Mouse (Mus musculus) embryo, embryonic 11.5 days (tissue): ENCODE results near the gene Lrp4.

ENCODE experiments used
- DNase-seq: peaks from one replicate; pipeline ENCODE4 v3.0.0-alpha.2; 2012; ENCODE audit warnings: low read depth, low spot score

Lrp4 gene

GRCm38 (mm10) chr2:91457259-91457655, at the start of gene Lrp4:
Gene Lrp4 (plus strand): TSS chr2:91457511.
- DNase-seq, result no peak

GRCm38 (mm10) chr2:91408031-91408430, 49.3 kb upstream of the Lrp4 start:
- no peak for DNase-seq

- no peak for DNase-seq
Observed at GRCm38 (mm10) chr2:91411473-91411872, 45.8 kb upstream of the Lrp4 start.

- DNase-seq, result no peak
Observed at GRCm38 (mm10) chr2:91412361-91412760, 45.0 kb upstream of the Lrp4 start.

DNA sequence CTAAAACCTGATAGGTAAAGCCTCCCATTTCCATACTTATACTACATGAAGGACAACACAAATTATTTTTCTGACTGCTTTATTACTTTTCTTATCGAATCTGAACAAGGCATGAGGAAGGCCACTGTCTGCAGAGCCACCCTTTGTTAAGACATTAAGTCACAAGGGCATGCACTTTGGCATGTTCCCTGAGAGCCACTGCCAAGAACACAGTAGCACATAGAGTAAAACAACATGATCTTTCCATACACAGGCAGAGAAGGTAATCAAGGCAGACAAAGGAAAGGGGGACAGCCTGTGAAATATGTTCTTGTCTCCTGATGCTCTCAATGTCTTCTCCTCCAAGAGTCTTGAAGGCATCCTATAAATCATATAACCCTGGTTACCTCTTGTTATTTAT, 43.5 kb upstream of the Lrp4 start:
- no peak for DNase-seq

DNA sequence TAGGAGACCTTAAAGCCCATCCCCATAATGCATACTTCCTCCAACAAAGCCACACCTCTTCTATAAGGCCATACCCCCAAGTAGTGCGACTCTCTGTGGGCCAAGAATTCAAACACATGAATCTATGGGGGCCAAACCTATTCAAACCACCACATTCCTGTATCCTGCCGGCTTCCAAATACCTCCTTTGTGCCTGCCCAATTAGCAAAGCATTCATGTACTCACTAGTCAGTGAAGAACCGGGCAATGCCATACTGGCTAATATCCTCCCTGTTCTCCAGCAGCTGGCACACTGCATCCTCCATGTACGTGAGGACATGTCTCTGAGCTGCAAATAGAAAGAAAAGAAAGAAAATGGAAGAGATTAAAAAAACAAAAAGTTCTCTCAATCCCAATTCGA, 35.7 kb upstream of the Lrp4 start:
- no peak for DNase-seq

DNA sequence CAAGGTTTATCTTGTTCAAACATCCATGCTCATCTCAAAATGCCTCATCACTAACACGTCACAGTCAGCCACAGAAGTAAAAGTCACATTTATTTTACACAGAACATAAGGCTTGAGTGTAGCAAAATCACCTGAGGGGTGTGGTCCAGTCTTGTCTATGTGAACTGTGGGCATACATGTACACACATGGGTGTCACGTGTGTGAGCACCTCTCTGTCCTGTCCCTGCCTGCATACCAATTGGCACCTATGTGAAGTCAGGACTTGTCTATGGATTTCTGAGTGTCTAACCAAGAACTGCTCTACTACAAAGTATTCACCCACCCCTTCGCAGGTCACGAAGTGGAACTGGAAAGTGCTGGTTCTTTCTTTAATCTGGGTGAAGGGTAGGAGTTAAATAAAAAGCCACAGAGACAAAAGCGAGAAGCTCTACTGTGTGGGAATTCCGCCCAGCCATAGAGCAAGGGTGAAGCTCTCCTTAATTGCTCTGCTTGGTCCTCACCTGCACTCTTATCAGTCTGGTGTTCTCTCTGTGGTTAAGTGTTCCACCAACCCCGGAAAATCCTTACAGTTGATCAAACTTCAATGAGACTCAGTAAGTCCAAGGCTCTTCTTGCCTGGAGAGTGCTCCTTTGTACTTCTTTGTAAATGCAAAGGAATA, 33.1 kb upstream of the Lrp4 start:
- no peak for DNase-seq

DNA sequence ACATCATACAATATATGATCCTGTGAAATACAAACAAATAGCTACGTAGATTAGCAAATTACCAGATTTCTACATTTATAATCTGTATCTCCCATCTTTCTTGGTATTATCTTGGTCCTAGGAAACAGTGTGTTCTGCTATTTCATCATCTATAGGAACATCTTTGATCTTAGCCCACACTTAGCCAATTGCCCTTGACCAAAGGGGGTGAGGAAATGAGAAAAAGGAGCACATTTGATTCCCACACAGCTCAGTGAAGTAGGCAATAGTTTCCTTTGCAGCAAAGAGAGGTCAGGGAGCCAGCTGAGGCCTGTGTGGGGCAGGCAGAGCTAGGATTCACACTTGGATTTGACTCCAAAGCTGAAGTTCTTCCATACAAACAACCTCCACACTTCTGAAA, 31.0 kb upstream of the Lrp4 start:
- DNase-seq, result no peak

GRCm38 (mm10) chr2:91429146-91429545, 28.2 kb upstream of the Lrp4 start:
- DNase-seq, result no peak

- DNase-seq, result no peak
Observed at GRCm38 (mm10) chr2:91429915-91430599, 27.3 kb upstream of the Lrp4 start.

DNA sequence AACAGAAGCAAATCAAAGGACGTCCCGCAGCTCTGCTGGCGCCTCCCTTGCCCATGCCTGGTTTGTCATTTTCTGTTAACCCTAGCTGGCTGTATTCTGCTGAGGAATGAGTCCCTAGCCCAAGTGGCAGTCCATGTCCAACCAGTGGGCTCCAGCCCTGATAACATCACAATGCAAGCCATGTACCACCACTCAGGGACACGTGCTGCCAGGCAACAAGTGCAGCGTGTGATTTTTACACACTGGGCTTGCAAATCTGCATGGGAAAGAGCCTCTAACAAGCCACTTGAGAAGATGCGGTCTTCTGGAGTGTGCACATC, 26.8 kb upstream of the Lrp4 start:
- no peak for DNase-seq

- DNase-seq, result no peak
Observed at GRCm38 (mm10) chr2:91436713-91437112, 20.6 kb upstream of the Lrp4 start.

GRCm38 (mm10) chr2:91437116-91437815, 20.0 kb upstream of the Lrp4 start:
- DNase-seq, result no peak

GRCm38 (mm10) chr2:91439271-91439670, 18.0 kb upstream of the Lrp4 start:
- no peak for DNase-seq

GRCm38 (mm10) chr2:91439876-91440275, 17.4 kb upstream of the Lrp4 start:
- DNase-seq, result no peak

DNA sequence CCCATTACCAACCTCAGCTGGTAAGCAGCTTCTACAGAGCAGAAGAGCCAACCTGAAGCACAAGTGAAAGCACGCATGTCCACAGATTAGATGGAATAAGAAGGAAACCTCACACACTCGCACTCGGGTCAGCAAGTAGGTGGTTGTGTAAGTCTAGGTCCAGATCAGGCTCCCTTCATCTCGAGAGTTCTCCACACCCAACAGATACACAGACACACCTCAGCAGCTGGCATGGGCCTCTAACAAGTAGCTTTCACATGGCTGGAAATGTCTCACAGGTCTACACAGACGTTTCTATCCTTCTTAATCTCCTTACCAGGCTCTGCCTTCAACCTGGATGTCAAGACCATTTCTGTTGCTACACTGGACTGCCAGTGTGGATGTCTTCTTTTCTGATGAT, 16.6 kb upstream of the Lrp4 start:
- no peak for DNase-seq

GRCm38 (mm10) chr2:91441715-91442114, 15.6 kb upstream of the Lrp4 start:
- DNase-seq, result no peak

- no peak for DNase-seq
Observed at GRCm38 (mm10) chr2:91442241-91442640, 15.1 kb upstream of the Lrp4 start.

DNA sequence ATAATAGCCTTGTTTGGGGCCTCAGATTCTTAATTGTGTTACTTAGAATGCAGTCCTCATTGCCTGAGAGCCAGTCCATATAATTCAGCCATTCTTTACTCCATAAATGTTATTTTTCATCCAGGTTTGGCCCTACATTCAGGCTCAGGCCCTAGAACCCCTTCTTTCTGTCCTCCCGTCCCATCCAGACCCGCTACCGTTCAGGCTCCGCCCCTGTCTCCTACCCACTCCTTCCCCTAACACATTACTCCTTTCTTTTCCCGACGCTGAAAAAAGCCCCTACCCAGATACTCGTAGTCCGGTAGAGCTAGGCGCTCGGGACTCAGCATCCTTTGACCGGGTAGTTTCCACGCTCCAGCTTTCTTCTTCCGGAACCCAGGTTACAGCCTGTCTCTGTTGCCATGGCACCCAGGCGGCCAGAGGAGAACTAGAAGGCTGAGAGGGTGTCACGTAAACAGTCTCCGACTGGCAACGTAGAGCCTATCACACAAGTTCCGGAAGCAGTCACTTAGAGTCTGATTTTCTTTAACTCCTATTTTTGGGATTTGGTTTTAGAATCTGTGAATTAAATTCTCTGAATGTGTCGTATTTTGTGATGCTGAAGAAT, 12.9 kb upstream of the Lrp4 start, which contains the start of gene 1110051M20Rik:
TSS of gene 1110051M20Rik (minus strand) at position 419 of the 607 bp plus-strand sequence.
- peak; percentile 84 for DNase-seq

- no peak for DNase-seq
Observed at GRCm38 (mm10) chr2:91449662-91450061, 7.6 kb upstream of the Lrp4 start.

GRCm38 (mm10) chr2:91450316-91450715, 7.0 kb upstream of the Lrp4 start:
- no peak for DNase-seq

- DNase-seq, result no peak
Observed at GRCm38 (mm10) chr2:91452658-91453057, 4.7 kb upstream of the Lrp4 start.
